Mouse (Mus musculus): Measurements from ENCODE around the gene Mctp2.
"Not testable (repeated sequence)": the region's sequence is repeated elsewhere in the genome, so short reads cannot be mapped to it uniquely, and the experiment has no call there.

Mctp2 gene

DNA sequence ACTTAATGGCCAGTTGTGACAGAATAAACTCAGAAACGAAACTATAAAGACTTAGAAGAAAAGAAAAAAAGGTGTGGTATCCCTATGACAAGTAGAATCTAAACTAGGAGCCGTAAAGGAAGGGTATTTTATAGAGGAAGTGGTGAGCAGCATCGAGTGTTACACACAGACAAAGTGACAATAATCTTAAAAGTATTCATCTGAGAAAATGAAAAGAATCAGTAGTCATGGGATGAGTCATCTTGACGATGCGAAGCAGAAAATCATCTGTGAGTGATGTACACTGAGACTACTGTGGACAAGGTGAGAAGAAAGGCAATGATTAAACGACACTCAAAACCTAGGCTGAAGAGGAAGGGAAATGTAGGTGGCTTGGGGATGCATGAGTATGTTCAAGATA lies 36.4 kb downstream of the Mctp2 start:
- DNase-seq = no peak

GRCm38 (mm10) chr7:72260766-72261655 lies 45.4 kb downstream of the Mctp2 start:
- no peak for DNase-seq

DNA sequence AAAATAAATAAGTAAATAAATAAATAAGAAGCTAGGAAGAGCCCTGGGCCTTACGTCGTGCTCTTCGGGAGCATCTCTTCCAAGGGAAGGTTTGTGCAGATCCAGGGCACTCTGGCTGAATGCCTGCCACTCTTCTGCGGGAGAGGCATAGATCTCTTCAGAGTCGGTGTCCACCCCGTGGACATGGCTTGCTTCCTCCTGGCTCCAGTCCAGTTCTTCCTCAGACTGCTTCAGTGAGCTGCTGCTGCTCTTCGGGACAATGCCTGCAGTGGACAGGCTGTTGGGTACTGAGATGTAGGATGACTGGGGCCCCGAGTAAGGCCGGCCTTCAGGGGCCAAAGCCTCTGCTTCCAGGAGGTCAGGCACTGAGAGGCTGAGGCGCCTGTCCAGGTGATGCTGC lies 47.4 kb downstream of the Mctp2 start:
- DNase-seq = no peak

- DNase-seq = not testable (repeated sequence)
Measured at GRCm38 (mm10) chr7:72250326-72250725, 56.1 kb downstream of the Mctp2 start.

DNA sequence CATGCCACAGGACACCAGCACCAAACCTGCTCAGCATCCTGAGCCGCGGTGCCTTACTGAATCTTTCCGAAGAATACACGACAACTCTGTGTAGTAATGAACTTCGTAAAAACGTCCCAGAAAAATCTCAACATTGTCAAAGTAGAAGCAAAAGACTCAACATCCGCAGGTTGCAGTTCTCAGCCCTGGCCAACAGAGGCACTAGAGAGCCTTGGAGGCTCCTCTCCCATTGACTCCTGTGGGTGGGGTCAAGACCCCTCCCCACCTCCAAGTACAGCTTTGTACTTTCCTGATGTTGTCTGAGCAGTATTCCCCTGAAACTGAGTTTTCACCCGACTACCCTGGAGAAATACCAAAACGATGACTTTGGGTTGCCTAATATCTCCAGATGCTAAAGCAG lies 65.1 kb downstream of the Mctp2 start:
- DNase-seq = no peak

- DNase-seq = peak; percentile 7
Measured at GRCm38 (mm10) chr7:72239782-72240493, 66.5 kb downstream of the Mctp2 start.

- DNase-seq = peak; percentile 19
Measured at GRCm38 (mm10) chr7:72238575-72238974, 67.8 kb downstream of the Mctp2 start.

- DNase-seq = no peak
Measured at GRCm38 (mm10) chr7:72234433-72234998, 71.9 kb downstream of the Mctp2 start.

DNA sequence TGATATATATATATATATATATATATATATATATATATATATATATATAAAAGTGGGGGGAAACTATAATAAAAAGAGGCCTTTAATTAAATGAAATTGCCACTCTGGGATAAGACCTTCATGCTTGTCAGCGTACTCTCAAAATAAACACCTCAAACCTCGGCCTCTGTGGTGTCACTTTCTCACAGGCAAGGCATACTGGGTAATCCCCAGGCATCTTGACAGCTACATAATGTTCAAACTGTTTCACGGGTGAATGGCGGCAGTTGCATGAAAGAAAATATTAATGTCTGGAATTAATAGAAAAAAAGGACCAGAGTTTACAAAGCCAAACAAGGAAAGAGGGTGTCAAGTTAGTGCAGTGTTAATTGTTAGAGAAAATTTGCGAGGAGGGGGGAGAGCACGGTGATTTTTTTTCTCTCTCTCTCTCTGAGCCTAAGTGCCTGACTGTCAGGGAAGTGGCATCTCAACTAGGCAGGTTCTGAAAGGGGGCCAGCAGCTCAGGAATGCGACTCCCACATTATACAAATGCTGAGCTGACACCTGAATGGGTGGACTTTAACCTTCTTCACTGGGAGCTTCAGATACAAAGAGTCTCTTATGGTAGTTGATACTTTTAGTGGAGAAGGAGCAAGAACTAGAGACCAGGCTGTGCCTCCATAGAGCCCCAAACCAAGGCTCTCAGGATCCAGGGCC lies 75.1 kb downstream of the Mctp2 start:
- no peak for DNase-seq

GRCm38 (mm10) chr7:72229925-72230324 lies 76.5 kb downstream of the Mctp2 start:
- DNase-seq = no peak

- DNase-seq = no peak
Measured at GRCm38 (mm10) chr7:72223558-72223957, 82.8 kb downstream of the Mctp2 start.

DNA sequence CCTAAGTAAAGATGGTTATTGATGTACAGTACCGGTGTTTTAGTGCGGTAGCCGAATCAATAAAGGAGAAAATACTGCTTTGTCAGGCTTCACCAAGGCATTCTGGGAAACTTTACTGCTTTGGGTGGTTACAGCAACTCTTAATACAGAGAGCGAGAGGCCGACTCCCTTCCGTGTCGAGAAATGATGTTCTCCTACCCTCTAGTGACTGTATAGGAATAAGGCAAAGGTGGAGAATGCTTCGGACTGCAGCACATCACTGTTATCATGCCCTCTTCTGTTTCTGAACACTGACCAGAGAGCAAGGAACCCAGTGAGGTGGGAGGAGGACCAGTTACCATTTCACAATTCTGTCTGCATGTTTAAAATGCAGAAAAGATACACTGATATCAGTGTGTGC lies 83.9 kb downstream of the Mctp2 start:
- no peak for DNase-seq

DNA sequence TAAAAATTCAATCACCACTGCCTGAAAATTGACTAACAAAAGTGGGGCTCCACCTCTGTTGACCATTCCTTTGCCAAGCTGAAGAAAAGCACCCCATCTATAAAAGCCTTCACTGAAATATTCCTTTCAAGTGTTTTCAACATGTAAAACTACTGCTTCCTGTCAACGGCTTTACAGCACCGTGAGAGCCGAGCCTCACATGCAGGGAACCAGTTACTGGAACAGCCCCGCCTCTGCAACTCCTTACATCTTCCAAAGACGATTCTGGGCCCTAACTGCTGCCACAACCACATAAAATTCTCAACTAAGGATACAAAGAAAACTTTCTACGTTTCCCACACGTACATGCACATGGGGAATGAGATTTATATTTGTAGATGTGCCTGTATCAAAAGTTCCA lies 88.4 kb downstream of the Mctp2 start:
- no peak for DNase-seq

GRCm38 (mm10) chr7:72215563-72216215 lies 90.7 kb downstream of the Mctp2 start:
- no peak for DNase-seq

GRCm38 (mm10) chr7:72210201-72210600 lies 96.2 kb downstream of the Mctp2 start:
- no peak for DNase-seq

- DNase-seq = no peak
Measured at GRCm38 (mm10) chr7:72209296-72209695, 97.1 kb downstream of the Mctp2 start.

DNA sequence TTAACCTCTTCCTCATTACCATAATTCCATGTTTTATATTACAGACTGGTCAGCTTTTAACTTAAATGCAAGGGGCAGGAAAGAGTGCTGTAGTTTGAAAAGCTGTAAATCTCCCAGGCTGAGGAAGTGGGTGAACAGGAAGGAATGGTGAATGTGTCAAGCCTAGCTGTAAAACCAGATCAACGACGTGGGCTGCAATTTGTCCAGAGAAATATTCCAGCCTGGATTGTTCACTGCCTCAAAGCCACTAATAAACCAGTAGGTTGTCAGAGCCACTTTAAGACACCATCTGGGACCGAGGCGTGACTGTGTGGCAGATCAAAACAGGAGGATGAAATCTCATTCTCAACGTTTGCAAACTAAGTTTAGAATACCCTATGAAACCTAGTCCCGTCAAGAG lies 99.6 kb downstream of the Mctp2 start:
- DNase-seq = no peak

GRCm38 (mm10) chr7:72195709-72196108 lies 110.7 kb downstream of the Mctp2 start:
- DNase-seq = no peak

DNA sequence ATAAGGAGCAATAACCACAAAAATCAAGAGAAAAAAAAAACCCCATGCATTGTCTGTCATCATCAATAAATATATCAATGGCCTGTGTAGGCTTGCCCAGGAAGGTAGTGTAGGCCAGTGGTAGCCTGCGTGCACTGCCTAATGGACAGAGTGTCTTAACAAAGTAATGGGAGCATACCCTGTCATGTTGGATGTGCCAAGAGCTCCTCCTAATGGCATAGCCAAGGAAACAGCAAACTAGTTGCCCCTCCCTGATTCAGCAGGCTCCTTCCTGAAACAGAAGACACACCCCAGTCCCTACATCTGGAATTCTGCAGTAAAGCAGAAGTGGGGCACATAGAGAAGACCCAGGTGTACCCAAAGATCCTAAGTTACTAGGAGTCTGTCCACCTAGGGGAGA lies 113.1 kb downstream of the Mctp2 start:
- DNase-seq = no peak

DNA sequence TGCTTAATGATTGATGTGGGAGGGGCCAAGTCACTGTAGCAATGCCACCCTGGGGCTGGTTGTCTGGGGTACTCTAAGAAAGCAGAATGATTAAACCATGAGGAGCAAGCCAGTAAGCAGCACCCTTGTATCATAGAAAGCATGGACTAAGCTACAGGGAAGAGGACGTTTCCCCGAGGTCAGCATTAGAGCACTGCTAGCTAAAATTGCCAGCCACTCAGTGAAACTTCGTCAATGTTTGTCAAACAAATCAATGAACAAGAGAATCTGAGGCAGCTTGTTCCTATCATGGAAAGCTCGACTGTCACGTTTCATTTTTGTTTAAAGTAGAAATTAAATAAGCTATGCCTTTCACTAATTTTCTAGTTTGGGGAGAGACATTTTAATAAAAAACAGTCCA lies 124.8 kb downstream of the Mctp2 start:
- DNase-seq = no peak

DNA sequence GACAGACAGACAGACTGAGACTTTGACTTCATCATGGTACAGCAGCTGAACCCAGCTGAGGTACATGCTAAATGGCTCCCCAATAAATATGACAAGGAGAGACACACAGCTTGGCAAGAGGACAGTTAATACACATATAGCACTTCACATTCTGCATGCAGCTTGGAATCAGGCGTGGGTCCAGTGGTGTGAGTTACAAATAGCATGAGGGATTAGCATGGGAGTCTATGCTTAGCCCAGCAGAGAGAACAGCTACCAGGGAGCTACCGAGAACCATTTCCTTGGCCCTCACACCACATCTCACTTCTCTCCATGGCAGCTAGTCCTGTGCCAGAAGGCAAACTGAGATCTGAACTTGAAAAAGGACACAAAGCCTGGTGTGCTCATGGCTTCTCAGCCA lies 137.1 kb downstream of the Mctp2 start:
- no peak for DNase-seq

Measured in cerebellum, adult 8-10 months (tissue).